Comparison of ENCODE assay signal across 8 mouse cellular contexts in genomic region chr11:49955577-49956261, GRCm38 (mm10). TPM values are rescaled to one million over a fixed set of nuclear protein-coding genes. Genes with fewer than 3 reads are reported as not detected.
A peak's percentile ranks its signal among the peaks of the same experiment; 100 is the strongest.
DNase-seq lines count a peak whose midpoint lies in the region; ATAC-seq and TF ChIP-seq lines count a peak whose summit lies in the region.

No protein-coding gene starts in this region.

- TF ChIP-seq CTCF in hindbrain, postnatal 0 days (IDR thresholded peaks at IDR 0.05; ENCODE audit: low read depth): peak; percentile 97

- DNase-seq in WW6 (ENCODE audit: low read depth, low spot score): peak; percentile 60
- DNase-seq in cerebellum, adult 9-11 months: peak; percentile 75
- DNase-seq in frontal cortex, postnatal 14 days (ENCODE audit: low spot score in 2 of 2): peak; percentile 55 to 73
- peak; percentile 93 for DNase-seq in hindbrain, postnatal 0 days (ENCODE audit: low spot score)
- peak; percentile 77 for DNase-seq in left cerebral cortex, adult 11 months (ENCODE audit: low spot score)
- peak; percentile 86 to 91 for DNase-seq in right cerebral cortex, postnatal 10 days (ENCODE audit: low spot score in 2 of 2)

- H3K4me1 ChIP-seq in hindbrain, postnatal 0 days (ENCODE audit: insufficient read depth, low read length): no peaks in the 10 kb centered on the region

- H3K4me3 ChIP-seq in hindbrain, postnatal 0 days (ENCODE audit: low read length): no peak overlapping the region

- no peak overlapping the region for H3K9ac ChIP-seq in hindbrain, postnatal 0 days (replicated peaks; ENCODE audit: low read length)

- H3K27me3 ChIP-seq in hindbrain, postnatal 0 days (ENCODE audit: insufficient read depth, low read length): no peaks in the 10 kb centered on the region

- H3K4me2 ChIP-seq in hindbrain, postnatal 0 days (ENCODE audit: low read depth, low read length): no peak overlapping the region

- WGBS in hindbrain, postnatal 0 days: 24% methylated on average over 8 of the region's 8 CpGs

- no peaks in the 10 kb centered on the region for H3K36me3 ChIP-seq in hindbrain, postnatal 0 days (ENCODE audit: insufficient read depth, low read length)

- peak; percentile 85 for ATAC-seq in hindbrain, postnatal 0 days
- peak; percentile 92 for ATAC-seq in megakaryocyte progenitor cell, adult 5-6 weeks (replicated peaks; ENCODE audit: poor library complexity)
- ATAC-seq in activated CD4-positive, CD25-positive, alpha-beta regulatory T cell, adult 4 months: no peak

- no peak overlapping the region; the same call in 1 of the 2 replicates for H3K27ac ChIP-seq in hindbrain, postnatal 0 days

- H3K9me3 ChIP-seq in hindbrain, postnatal 0 days (ENCODE audit: low read length): no peaks in the 10 kb centered on the region

RNA-seq across cellular contexts. Expression of gene Rasgef1c, which starts 54.1 kb away (rescaled TPM):
- total RNA-seq in hindbrain, postnatal 0 days (2014; rRNA removed): 50.2 and 53.9 TPM in 2 replicates
- 44.9 and 45.2 TPM in 2 replicates for polyA plus RNA-seq in hindbrain, postnatal 0 days (2015; fragmentation: Nextera tagmentation; extraction: Ambion mirVana)
- 0.15 and 0.17 TPM in 2 replicates for total RNA-seq in megakaryocyte progenitor cell, adult 5-6 weeks (2015)
- total RNA-seq in megakaryocyte progenitor cell, adult 5-6 weeks (2017): 0.12 and 0.30 TPM in 2 replicates
- polyA plus RNA-seq in activated CD4-positive, CD25-positive, alpha-beta regulatory T cell, adult 4 months (2017; shearing (Covaris generic)): under 1 TPM in 1 of 2 experiments, not detected in 1; 0.50 TPM

Comparison
In these comparisons a context has a peak if more than half of its experiments do, and no peak if none do; other contexts are left out.
1. RNA of gene Rasgef1c, which starts 54.1 kb away (total RNA-seq): 50.2 to 53.9 TPM in hindbrain, postnatal 0 days; 0.12 to 0.30 TPM in megakaryocyte progenitor cell, adult 5-6 weeks; every median in the first group is over 10 times any median in the second.
2. Peak in every context shown above with its lines, with median percentiles within 50 percentile points of each other: DNase-seq.